ENCODE assay signal across 18 mouse cellular contexts in the genomic region with DNA sequence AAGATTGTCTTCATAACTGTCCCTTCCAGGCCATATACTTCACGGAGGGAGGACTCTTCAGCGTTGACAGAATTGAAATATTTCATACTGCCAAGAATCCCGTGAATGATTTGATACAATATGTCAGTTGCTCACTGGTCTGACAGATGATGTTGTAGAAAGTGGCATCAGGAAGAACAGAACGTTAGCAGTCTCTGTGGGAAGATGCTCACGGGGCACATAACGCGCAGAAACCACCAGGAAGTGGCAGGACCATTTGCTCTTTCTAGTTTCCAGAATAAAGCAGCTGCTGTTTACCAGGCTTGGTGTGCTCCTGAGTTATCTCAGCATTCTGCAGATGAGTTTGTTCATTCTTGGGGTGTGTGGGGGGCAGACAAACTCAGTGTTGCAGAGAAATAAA.
"Had no signal": no experiment of that assay in that cellular context is flagged by ENCODE, and none has a peak within 500 bp of the region (broad histone marks: within the 10 kb centered on the region; RNA-seq: fewer than 3 reads in every experiment).

No protein-coding gene starts in this region.

- ATAC-seq: intestine, embryonic 16.5 days had no signal

- H3K27me3 ChIP-seq: liver, embryonic 15.5 days; neural tube, embryonic 15.5 days; stomach, embryonic 15.5 days had no signal

- H3K9ac ChIP-seq: liver, embryonic 15.5 days; lung, embryonic 14.5 days; neural tube, embryonic 15.5 days; stomach, embryonic 15.5 days had no signal

- DNase-seq: kidney, adult 2 months; kidney, postnatal 10 days; kidney, postnatal 4 days; lung, embryonic 14.5 days; lung, postnatal 10 days; lung, postnatal 4 days; midbrain, embryonic 14.5 days; right cerebral cortex, postnatal 14 days; thymus, postnatal 36 days had no signal

- H3K4me2 ChIP-seq: liver, embryonic 11.5 days; liver, embryonic 15.5 days; lung, embryonic 14.5 days; neural tube, embryonic 15.5 days; stomach, embryonic 15.5 days had no signal

- H3K4me1 ChIP-seq: limb, embryonic 10.5 days; liver, embryonic 15.5 days; midbrain, embryonic 10.5 days; neural tube, embryonic 15.5 days; stomach, embryonic 15.5 days had no signal

- H3K4me3 ChIP-seq: left cerebral cortex, adult 2 months; limb, embryonic 10.5 days; liver, embryonic 15.5 days; midbrain, embryonic 10.5 days; myocyte; neural tube, embryonic 15.5 days; stomach, embryonic 15.5 days had no signal

- H3K27ac ChIP-seq: left cerebral cortex, adult 2 months; limb, embryonic 10.5 days; liver, embryonic 15.5 days; midbrain, embryonic 10.5 days; neural tube, embryonic 15.5 days; stomach, embryonic 15.5 days had no signal

- H3K36me3 ChIP-seq: limb, embryonic 10.5 days; liver, embryonic 15.5 days; midbrain, embryonic 10.5 days; neural tube, embryonic 15.5 days; stomach, embryonic 15.5 days had no signal

- H3K9me3 ChIP-seq: limb, embryonic 10.5 days; liver, embryonic 15.5 days; midbrain, embryonic 10.5 days; neural tube, embryonic 15.5 days; stomach, embryonic 15.5 days had no signal
